Mouse (Mus musculus): ENCODE data around the gene Zscan29. TPM values are rescaled to one million over a fixed set of nuclear protein-coding genes. Genes with fewer than 3 reads are reported as not detected.

Zscan29 gene
- polyA plus RNA-seq (2016; fragmentation: Nextera tagmentation; extraction: Ambion mirVana): 11.2 and 11.7 TPM in 2 replicates

GRCm38 (mm10) chr2:121170980-121171742 lies at the start of gene Zscan29:
TSS of gene Zscan29 (minus strand) at chr2:121171125.
- Histone ChIP-seq H3K9me3 (no peaks in the 10 kb centered on the region), H3K36me3 (peaks cover 30% of the 10 kb centered on the region), H3K4me2 (replicated peaks) (peak within 1 kb of the TSS; percentile 78), H3K9ac (peak within 1 kb of the TSS; percentile 85), H3K4me3 (peak within 1 kb of the TSS; percentile 88), H3K4me1 (peaks cover 18% of the 10 kb centered on the region), H3K27me3 (replicated peaks) (no peaks in the 10 kb centered on the region), H3K27ac (peak within 1 kb of the TSS; percentile 43; the same call in 1 of the 2 replicates)
- peak; percentile 94 for ATAC-seq (ENCODE audit: low FRiP score, low read depth)
- WGBS: under 1% methylated on average over 66 of the region's 66 CpGs

DNA sequence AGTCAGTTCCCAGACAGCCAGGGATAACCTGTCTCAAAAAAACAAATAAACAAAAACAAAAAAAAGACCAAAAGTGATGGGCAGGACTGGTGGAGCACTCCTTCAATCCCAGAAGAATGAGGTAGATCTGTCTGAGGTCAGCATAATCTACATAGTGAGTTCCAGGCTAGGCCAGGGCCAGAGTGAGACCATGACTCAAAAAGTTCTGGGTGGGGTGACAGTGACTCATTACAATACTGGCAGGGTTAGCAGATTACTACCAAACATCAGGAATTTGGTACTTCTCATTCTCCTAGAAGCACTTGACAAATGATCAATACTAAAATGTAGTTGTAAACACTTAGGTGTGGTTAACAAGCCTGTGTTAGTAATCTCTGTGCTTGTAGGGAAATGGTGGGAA lies 49.1 kb upstream of the Zscan29 start:
- H3K4me2 ChIP-seq (replicated peaks): no peak overlapping the region
- no peak overlapping the region for H3K27ac ChIP-seq
- no peak overlapping the region for H3K9ac ChIP-seq
- no peaks in the 10 kb centered on the region; the same call in 1 of the 2 replicates for H3K4me1 ChIP-seq
- no peaks in the 10 kb centered on the region for H3K9me3 ChIP-seq
- ATAC-seq (ENCODE audit: low FRiP score, low read depth): no peak
- H3K36me3 ChIP-seq: peaks cover 70% of the 10 kb centered on the region
- no peaks in the 10 kb centered on the region for H3K27me3 ChIP-seq (replicated peaks)
- H3K4me3 ChIP-seq: no peak overlapping the region

- no peak overlapping the region for H3K27ac ChIP-seq
- H3K9ac ChIP-seq: no peak overlapping the region
- no peak overlapping the region for H3K4me3 ChIP-seq
- H3K9me3 ChIP-seq: no peaks in the 10 kb centered on the region
- ATAC-seq (ENCODE audit: low FRiP score, low read depth): no peak
- H3K4me2 ChIP-seq (replicated peaks): no peak overlapping the region
- H3K36me3 ChIP-seq: peaks cover 77% of the 10 kb centered on the region
- no peaks in the 10 kb centered on the region for H3K27me3 ChIP-seq (replicated peaks)
- no peaks in the 10 kb centered on the region; the same call in 1 of the 2 replicates for H3K4me1 ChIP-seq
Measured at GRCm38 (mm10) chr2:121219177-121219576, 48.3 kb upstream of the Zscan29 start.

- 93% methylated on average over 3 of the region's 3 CpGs for WGBS
- H3K4me3 ChIP-seq: no peak overlapping the region
- no peak overlapping the region for H3K27ac ChIP-seq
- peaks cover 80% of the 10 kb centered on the region for H3K36me3 ChIP-seq
- no peaks in the 10 kb centered on the region for H3K27me3 ChIP-seq (replicated peaks)
- H3K4me1 ChIP-seq: no peaks in the 10 kb centered on the region
- no peak overlapping the region for H3K4me2 ChIP-seq (replicated peaks)
- H3K9ac ChIP-seq: no peak overlapping the region
- ATAC-seq (ENCODE audit: low FRiP score, low read depth): no peak
- no peaks in the 10 kb centered on the region for H3K9me3 ChIP-seq
Measured at GRCm38 (mm10) chr2:121214491-121214890, 43.6 kb upstream of the Zscan29 start.

DNA sequence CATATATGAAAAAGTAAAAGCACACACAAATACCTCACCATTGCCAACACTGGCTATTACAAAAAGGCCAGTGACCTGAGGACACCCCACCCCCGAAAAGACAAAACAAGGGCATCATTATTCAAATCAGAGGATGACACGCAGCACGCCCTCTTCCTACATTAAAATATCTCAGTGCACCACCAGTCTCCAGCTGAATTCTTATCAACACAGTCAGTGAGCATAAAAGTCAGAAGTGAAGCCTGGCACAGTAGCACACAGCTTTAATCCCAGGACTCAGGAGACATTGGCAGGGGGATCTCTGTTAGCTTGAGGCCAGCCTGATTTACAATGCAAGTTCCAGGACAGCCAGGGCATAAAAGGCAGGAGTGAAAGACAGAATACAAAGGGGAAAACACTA lies 35.6 kb upstream of the Zscan29 start:
- no peaks in the 10 kb centered on the region for H3K4me1 ChIP-seq
- no peak overlapping the region for H3K27ac ChIP-seq
- no peak overlapping the region for H3K9ac ChIP-seq
- H3K27me3 ChIP-seq (replicated peaks): no peaks in the 10 kb centered on the region
- WGBS: 92% methylated on average over 3 of the region's 3 CpGs
- H3K4me3 ChIP-seq: no peak overlapping the region
- no peak overlapping the region for H3K4me2 ChIP-seq (replicated peaks)
- no peak for ATAC-seq (ENCODE audit: low FRiP score, low read depth)
- no peaks in the 10 kb centered on the region for H3K9me3 ChIP-seq
- H3K36me3 ChIP-seq: peaks cover 94% of the 10 kb centered on the region

DNA sequence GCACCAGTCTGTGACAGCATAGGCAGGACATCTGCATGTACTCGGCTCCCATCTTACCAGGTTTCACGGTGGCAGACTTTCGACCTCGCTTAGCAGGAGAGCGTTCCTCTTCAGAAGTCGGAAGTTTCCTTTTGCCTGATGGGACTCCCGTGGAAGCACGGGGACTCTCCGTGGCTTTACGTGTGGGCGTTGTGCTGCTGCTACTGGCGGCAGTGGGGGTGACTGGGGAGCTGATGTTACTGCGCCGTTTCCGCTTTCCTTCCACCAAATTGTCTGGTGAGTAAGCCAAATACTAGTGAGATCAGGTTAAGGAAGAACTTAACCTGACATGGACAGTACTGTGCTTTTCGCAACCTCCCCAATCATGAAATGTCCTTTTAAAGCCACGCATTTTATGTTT lies 33.4 kb upstream of the Zscan29 start:
- no peak for ATAC-seq (ENCODE audit: low FRiP score, low read depth)
- no peaks in the 10 kb centered on the region for H3K27me3 ChIP-seq (replicated peaks)
- no peaks in the 10 kb centered on the region for H3K4me1 ChIP-seq
- H3K4me3 ChIP-seq: no peak overlapping the region
- 96% methylated on average over 17 of the region's 17 CpGs for WGBS
- H3K27ac ChIP-seq: no peak overlapping the region
- no peak overlapping the region for H3K4me2 ChIP-seq (replicated peaks)
- no peaks in the 10 kb centered on the region for H3K9me3 ChIP-seq
- H3K9ac ChIP-seq: no peak overlapping the region
- H3K36me3 ChIP-seq: peaks cover 95% of the 10 kb centered on the region

DNA sequence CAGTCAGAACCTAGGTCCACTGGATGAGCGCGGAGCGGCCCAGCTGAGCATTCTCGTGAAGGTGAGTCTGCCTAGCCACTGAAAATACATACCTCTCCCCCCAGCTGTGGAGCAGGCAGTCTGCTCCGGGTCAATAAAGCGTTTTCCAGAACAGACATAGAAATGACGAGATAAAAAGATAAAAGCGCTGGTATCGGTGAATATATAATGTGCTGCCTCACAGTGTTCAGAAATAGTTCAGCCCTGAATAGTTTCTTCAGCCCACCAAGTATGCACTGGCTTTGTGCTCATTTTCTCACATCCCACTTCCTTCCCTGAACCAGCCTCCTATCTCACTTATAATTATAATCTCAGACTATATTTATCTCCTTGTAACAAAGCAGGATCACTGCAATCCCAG lies 24.5 kb upstream of the Zscan29 start:
- no peaks in the 10 kb centered on the region for H3K4me1 ChIP-seq
- H3K4me2 ChIP-seq (replicated peaks): no peak overlapping the region
- H3K9me3 ChIP-seq: no peaks in the 10 kb centered on the region
- no peak for ATAC-seq (ENCODE audit: low FRiP score, low read depth)
- no peak overlapping the region for H3K9ac ChIP-seq
- no peaks in the 10 kb centered on the region for H3K27me3 ChIP-seq (replicated peaks)
- H3K27ac ChIP-seq: no peak overlapping the region
- whole genome bisulfite sequencing: 92% methylated on average over 9 of the region's 9 CpGs
- H3K4me3 ChIP-seq: no peak overlapping the region
- peaks cover 95% of the 10 kb centered on the region for H3K36me3 ChIP-seq

DNA sequence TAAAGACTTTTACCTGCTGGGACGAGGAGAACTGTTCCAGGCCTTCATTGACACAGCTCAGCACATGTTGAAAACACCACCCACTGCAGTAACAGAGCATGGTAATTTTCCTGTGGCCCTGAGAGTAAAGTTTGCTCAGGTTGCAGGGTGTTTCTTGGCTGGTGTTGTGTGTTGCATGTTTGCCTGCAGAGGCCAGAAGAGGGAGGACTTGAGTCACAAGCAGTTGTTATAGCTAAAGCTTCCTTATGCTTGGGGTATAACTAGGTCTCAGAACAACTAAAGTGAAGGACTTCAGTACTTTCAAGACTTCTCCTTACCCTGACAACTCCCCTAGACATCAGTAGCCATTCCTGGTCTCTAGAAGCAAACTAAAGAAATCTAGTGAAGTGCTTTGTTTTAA lies 17.6 kb upstream of the Zscan29 start:
- Histone ChIP-seq H3K27ac (no peak overlapping the region), H3K9me3 (no peaks in the 10 kb centered on the region), H3K4me1 (no peaks in the 10 kb centered on the region), H3K27me3 (replicated peaks) (no peaks in the 10 kb centered on the region), H3K4me3 (no peak overlapping the region), H3K4me2 (replicated peaks) (no peak overlapping the region), H3K9ac (no peak overlapping the region), H3K36me3 (peaks cover 79% of the 10 kb centered on the region)
- 68% methylated on average over 1 of the region's 1 CpGs for WGBS
- ATAC-seq (ENCODE audit: low FRiP score, low read depth): no peak

GRCm38 (mm10) chr2:121184142-121184541 lies 13.2 kb upstream of the Zscan29 start:
- 95% methylated on average over 7 of the region's 7 CpGs for WGBS
- Histone ChIP-seq H3K36me3 (peaks cover 55% of the 10 kb centered on the region), H3K9ac (no peak overlapping the region)

DNA sequence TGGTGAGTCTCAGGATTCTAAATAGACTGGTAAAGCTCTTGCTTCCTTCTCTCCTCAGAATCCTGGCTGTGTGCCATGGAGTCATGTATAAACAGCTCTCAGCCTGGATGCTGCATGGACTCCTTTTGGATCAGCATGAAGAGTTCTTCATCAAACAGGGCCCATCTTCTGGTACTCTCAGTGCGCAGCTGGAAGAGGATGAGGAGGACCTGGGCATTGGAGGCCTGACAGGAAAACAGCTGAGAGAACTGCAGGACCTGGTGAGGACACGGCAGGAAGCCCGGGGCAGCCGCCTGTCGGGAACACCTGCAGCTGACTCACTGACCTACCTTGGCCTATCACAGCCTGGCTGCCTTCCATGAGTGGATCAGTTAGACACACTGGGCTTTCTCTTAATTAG lies 12.5 kb upstream of the Zscan29 start:
- Histone ChIP-seq H3K4me1 (no peaks in the 10 kb centered on the region), H3K9ac (no peak overlapping the region)
- WGBS: 90% methylated on average over 5 of the region's 5 CpGs

More at GRCm38 (mm10) chr2:121184142-121184541, 13.2 kb upstream of the Zscan29 start:
- H3K27me3 ChIP-seq (replicated peaks): no peaks in the 10 kb centered on the region
- H3K4me3 ChIP-seq: no peak overlapping the region
- no peaks in the 10 kb centered on the region for H3K4me1 ChIP-seq
- no peaks in the 10 kb centered on the region for H3K9me3 ChIP-seq
- no peak for ATAC-seq (ENCODE audit: low FRiP score, low read depth)
- H3K4me2 ChIP-seq (replicated peaks): no peak overlapping the region
- H3K27ac ChIP-seq: no peak overlapping the region

GRCm38 (mm10) chr2:121178828-121179479 lies 8.0 kb upstream of the Zscan29 start:
- Histone ChIP-seq H3K4me3 (no peak overlapping the region), H3K27me3 (replicated peaks) (no peaks in the 10 kb centered on the region), H3K27ac (no peak overlapping the region), H3K36me3 (peaks cover 68% of the 10 kb centered on the region), H3K4me1 (no peaks in the 10 kb centered on the region), H3K9ac (no peak overlapping the region), H3K9me3 (no peaks in the 10 kb centered on the region), H3K4me2 (replicated peaks) (no peak overlapping the region)
- 98% methylated on average over 3 of the region's 3 CpGs for WGBS
- ATAC-seq (ENCODE audit: low FRiP score, low read depth): no peak

More for the DNA sequence above, 12.5 kb upstream of the Zscan29 start:
- Histone ChIP-seq H3K27ac (no peak overlapping the region), H3K27me3 (replicated peaks) (no peaks in the 10 kb centered on the region), H3K4me2 (replicated peaks) (no peak overlapping the region), H3K9me3 (no peaks in the 10 kb centered on the region), H3K36me3 (peaks cover 55% of the 10 kb centered on the region), H3K4me3 (no peak overlapping the region)
- ATAC-seq (ENCODE audit: low FRiP score, low read depth): no peak

GRCm38 (mm10) chr2:121170481-121170971 lies 399 bp downstream of the Zscan29 start, which contains the start of gene Tubgcp4:
TSS of gene Tubgcp4 (plus strand) at chr2:121170654.
- ATAC-seq (ENCODE audit: low FRiP score, low read depth): peak; percentile 41
- Histone ChIP-seq H3K9me3 (no peaks in the 10 kb centered on the region), H3K4me1 (peaks cover 18% of the 10 kb centered on the region), H3K4me3 (peak within 1 kb of the TSS; percentile 88), H3K9ac (peak within 1 kb of the TSS; percentile 85), H3K27ac (peak within 1 kb of the TSS; percentile 43; the same call in 1 of the 2 replicates), H3K27me3 (replicated peaks) (no peaks in the 10 kb centered on the region), H3K36me3 (peaks cover 30% of the 10 kb centered on the region), H3K4me2 (replicated peaks) (peak within 1 kb of the TSS; percentile 78)
- WGBS: under 1% methylated on average over 38 of the region's 38 CpGs

All from neural tube, embryonic 12.5 days (tissue).